Mouse (Mus musculus) lung, postnatal 0 days (tissue): ENCODE results near the gene Rbfox1.

Source experiments
- CTCF ChIP-seq: IDR thresholded peaks from 2 replicates; pipeline ENCODE4 v1.5.1; 2016; ENCODE audit warnings: antibody characterized with exemption, mild to moderate bottlenecking
- EP300 ChIP-seq: IDR thresholded peaks from 2 replicates; pipeline ENCODE4 v1.6.1; 2016; ENCODE audit warnings: antibody characterized with exemption, mild to moderate bottlenecking, control low read depth

- TF ChIP-seq EP300 (no peak), CTCF (no peak)
These were observed 402.5 kb downstream of the Rbfox1 start for GRCm38 (mm10) chr16:6287699-6288098.
